Mouse (Mus musculus): ENCODE results near the gene Clec2g. TPM values are rescaled to one million over a fixed set of nuclear protein-coding genes. Genes with fewer than 3 reads are reported as not detected.
"Not testable (repeated sequence)": the region's sequence is repeated elsewhere in the genome, so short reads cannot be mapped to it uniquely, and the experiment has no call there.

The Clec2g gene
- not detected in 2 replicates for polyA plus RNA-seq (2015; fragmentation: Nextera tagmentation; extraction: Ambion mirVana)

DNA sequence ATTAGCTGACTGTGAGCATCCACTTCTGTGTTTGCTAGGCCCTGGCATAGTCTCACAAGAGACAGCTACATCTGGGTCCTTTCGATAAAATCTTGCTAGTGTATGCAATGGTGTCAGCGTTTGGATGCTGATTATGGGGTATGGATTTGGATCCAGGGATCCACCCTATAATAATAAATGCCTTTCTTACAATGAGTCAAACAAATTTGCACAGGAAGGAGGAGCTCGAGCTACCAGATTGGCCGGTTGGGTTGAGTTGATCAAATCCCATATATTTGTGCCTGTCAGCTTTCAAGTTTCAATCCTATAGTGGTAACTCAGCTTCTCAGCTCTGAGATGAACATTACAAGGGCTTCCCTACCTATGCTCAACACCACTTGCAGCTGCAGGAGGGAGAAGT lies at the start of gene Clec2g:
Gene Clec2g, plus strand, starts transcription at position 301 of the 400 bp plus-strand sequence.
- ATAC-seq (ENCODE audit: low FRiP score); H3K36me3 ChIP-seq; H3K4me1 ChIP-seq (replicated peaks); H3K9ac ChIP-seq; H3K4me2 ChIP-seq; H3K27ac ChIP-seq; H3K9me3 ChIP-seq; H3K4me3 ChIP-seq; H3K27me3 ChIP-seq: not testable (repeated sequence)
- 93% methylated on average over 4 of the region's 4 CpGs for WGBS

DNA sequence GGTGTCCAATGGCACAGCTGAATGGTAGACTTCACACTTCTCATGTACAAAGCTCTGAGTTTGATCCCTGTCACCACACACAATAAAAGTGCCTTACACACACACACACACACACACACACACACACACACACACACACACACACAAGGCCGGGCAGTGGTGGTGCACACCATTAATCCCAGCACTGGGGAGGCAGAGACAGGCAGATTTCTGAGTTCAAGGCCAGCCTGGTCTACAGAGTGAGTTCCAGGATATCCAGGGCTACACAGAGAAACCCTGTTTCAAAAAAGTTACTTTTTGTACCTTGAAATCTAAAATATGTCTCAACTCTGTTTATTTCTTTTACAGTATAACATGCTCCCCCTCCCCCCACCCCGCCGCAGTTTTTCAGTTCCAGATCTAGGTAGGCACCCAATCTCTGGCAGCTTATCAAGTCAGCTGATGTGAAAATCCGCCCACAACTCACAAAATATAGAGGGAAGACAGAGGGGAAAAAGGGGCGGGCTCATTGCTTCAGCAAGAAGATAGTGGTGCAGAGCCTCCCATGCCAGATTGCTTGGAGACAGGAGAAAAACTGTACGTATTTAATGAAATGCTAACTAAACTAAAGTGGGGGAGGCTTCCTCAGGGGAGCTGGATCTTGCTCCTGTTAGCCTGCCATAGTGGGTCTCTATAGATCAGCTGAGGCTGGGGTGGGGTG lies 46.9 kb upstream of the Clec2g start, which contains the start of gene Clec2i:
Gene Clec2i, plus strand, starts transcription at position 498 of the 700 bp plus-strand sequence.
- H3K27me3 ChIP-seq; H3K9me3 ChIP-seq; H3K9ac ChIP-seq; H3K4me2 ChIP-seq; H3K36me3 ChIP-seq; H3K27ac ChIP-seq; H3K4me1 ChIP-seq (replicated peaks); ATAC-seq (ENCODE audit: low FRiP score); H3K4me3 ChIP-seq: not testable (repeated sequence)
- WGBS: 88% methylated on average over 6 of the region's 6 CpGs

DNA sequence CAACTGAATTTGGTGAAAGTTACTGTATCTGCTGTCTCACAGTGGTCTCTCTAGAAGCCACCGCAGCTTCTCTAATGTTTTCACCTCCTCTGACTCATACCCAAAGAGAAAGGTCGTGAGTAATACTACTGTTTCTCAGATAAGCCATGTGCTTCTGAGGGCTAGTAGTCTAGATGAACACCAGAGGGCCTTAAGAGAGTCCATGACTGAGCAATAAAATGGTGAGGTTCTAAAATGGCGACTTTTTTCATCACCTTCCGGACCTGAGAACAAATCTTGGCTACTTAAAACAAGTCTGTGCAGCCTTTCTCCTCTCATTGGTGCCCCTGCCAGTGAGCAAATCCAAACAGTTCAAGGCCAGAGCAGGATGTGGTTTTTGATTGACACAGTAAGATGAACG lies 45.3 kb upstream of the Clec2g start:
- H3K9me3 ChIP-seq: no peaks in the 10 kb centered on the region
- no peak overlapping the region for H3K27ac ChIP-seq
- ATAC-seq (ENCODE audit: low FRiP score): no peak
- H3K4me1 ChIP-seq (replicated peaks): no peaks in the 10 kb centered on the region
- no peak overlapping the region for H3K4me2 ChIP-seq
- no peaks in the 10 kb centered on the region for H3K27me3 ChIP-seq
- no peak overlapping the region for H3K4me3 ChIP-seq
- no peak overlapping the region for H3K9ac ChIP-seq
- H3K36me3 ChIP-seq: no peaks in the 10 kb centered on the region
- WGBS: 79% methylated on average over 5 of the region's 5 CpGs

DNA sequence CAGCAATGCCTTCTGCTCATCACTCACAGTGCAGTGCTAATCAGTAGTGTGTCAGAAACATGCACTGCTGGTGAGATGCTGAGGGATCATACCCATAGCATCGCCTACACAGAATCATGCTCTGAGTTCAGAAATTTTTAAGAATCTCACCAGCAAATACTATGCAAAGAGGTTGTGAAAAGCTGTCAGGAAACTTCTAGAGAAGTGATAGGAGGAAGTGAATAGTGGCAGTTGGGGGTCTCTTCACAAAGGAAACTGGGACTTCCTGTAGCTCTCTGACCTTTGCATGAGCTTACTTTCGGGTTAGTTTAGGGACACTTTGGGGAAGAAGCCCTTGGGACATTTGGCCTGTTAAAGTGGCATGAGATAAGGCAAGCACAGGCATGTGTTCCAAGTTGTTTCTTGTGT lies 43.2 kb upstream of the Clec2g start, which contains the start of gene BC035044:
Gene BC035044, minus strand, starts transcription at position 179 of the 408 bp plus-strand sequence.
- Histone ChIP-seq H3K36me3 (no peaks in the 10 kb centered on the region), H3K4me2 (no peak within 1 kb of the TSS), H3K4me1 (replicated peaks) (no peaks in the 10 kb centered on the region), H3K27me3 (no peaks in the 10 kb centered on the region), H3K4me3 (no peak within 1 kb of the TSS), H3K9ac (no peak within 1 kb of the TSS), H3K9me3 (no peaks in the 10 kb centered on the region), H3K27ac (no peak within 1 kb of the TSS)
- WGBS: 65% methylated on average over 2 of the region's 2 CpGs
- ATAC-seq (ENCODE audit: low FRiP score): no peak

DNA sequence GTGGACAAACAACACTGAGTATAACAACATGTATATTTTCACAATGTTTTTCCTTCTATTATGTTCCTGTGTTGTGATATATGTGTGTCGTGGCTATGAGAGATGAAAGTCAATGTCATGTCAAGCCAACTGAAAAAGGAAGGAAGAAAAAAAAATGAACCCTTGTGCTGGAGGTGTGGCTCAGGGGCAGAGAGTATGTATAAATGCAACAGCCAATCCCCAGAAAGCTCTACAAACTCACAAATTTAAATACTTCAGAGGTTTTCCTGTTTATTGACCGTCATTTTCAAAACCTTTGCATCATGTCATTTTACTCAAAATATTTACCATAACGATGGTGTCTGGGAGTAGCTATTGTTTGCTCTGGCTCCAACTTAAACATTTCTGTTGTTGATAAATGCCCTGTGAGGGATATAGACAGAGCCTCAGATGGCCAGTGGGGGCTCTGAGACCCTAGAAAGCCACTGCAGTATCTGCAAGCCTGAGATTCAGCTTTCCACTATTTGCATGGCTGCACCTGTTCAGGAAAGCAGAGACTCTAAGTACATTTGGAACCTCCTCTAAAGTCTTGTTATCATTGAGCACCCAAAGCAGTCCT lies 38.7 kb upstream of the Clec2g start:
- Histone ChIP-seq H3K36me3 (no peaks in the 10 kb centered on the region), H3K9ac (no peak overlapping the region), H3K4me1 (replicated peaks) (no peaks in the 10 kb centered on the region), H3K4me2 (no peak overlapping the region), H3K9me3 (no peaks in the 10 kb centered on the region), H3K27me3 (no peaks in the 10 kb centered on the region), H3K27ac (no peak overlapping the region), H3K4me3 (no peak overlapping the region)
- WGBS: 86% methylated on average over 3 of the region's 3 CpGs
- no peak for ATAC-seq (ENCODE audit: low FRiP score)

DNA sequence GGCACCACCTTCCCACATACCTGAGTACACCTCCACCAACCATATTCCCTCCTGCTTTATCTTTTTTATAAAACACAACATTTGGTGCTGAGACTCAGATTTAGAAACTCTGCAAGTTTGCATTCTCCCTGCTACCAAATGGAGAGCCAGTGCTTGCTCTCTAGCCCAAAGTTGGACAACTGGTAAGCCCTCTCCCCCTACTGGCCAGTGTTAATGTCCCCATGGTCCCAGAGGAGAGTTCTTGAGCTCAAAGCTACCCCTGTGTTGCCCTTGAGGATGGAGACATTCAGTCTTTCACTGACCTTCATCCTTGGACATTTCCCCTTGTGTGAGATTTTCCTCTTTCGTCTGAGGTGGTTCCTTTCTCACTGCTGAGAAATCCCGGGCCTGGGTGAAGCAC lies 34.1 kb upstream of the Clec2g start:
- Histone ChIP-seq H3K36me3 (no peaks in the 10 kb centered on the region), H3K27me3 (no peaks in the 10 kb centered on the region), H3K4me3 (no peak overlapping the region), H3K27ac (no peak overlapping the region), H3K4me2 (no peak overlapping the region), H3K9me3 (no peaks in the 10 kb centered on the region), H3K9ac (no peak overlapping the region), H3K4me1 (replicated peaks) (no peaks in the 10 kb centered on the region)
- 89% methylated on average over 2 of the region's 2 CpGs for WGBS
- ATAC-seq (ENCODE audit: low FRiP score): no peak

DNA sequence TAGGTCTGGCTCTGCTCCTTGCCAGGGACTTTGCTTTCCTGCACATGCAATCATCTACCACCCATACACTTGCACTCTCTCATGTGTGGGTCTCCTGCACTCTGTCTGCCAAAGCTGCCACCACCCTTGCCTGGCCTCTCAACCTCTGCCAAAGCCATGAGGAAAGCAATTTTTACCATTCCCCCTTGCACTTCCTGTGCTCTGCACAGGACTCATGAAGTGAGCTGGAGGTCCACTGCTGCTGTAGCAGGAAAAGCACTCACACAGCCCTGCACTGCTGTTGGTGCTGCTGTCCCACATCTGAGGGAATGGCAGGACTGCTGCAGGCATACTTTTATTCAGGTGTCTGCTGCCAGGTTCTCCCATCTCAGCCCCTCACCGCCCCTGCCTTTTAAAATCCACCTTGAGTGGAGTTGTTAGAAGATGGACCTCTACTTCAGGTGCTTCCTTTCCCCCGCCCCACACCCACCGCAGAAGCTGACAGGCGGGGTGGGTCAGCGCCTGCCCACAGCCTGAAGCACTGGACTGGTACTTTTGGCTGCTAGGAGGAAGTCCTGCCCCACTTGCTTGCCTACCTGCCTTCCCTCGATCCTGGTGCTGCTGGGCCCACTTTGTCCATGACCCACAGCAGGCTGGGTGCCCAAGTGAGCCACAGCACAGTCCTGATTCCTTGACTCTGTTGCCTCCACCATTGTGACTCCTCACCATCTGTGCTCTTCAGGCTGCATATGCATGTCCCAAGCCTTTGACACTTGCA lies 33.2 kb upstream of the Clec2g start:
- WGBS: 94% methylated on average over 6 of the region's 6 CpGs
- H3K27ac ChIP-seq; H3K4me2 ChIP-seq; H3K9me3 ChIP-seq; H3K9ac ChIP-seq; H3K36me3 ChIP-seq; H3K4me3 ChIP-seq; H3K4me1 ChIP-seq (replicated peaks); ATAC-seq (ENCODE audit: low FRiP score); H3K27me3 ChIP-seq: not testable (repeated sequence)

DNA sequence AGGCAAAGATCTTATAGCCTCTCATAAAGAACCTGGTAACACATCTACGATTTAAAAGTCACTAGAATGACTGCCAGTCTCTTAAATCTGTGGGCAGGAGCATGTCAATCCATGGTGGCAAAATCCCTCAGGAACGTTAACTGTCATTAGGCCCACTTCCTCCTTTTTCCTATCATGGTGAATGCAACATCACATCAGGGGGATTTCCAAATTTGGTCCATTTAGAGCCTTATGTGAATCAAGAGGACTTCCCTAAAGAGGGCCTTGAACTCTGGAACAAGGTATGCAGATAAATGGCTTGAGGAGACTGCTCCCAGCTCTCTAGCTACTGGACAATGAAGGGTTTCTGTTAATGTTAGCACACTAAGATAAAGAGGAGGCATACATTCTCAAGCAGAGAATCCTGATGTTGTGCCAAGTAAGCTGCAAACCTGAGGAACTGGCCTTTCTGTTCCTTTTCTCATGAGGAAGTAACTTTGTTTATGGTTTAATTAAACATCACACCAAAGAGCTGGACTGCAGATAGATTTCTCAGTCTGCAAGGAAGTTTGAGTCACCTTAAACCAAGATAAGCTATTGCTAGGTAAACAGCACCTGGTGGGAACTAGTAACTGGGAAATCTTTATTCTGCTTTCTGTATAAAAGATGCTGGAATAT lies 20.5 kb upstream of the Clec2g start:
- Histone ChIP-seq H3K9ac (no peak overlapping the region), H3K4me3 (no peak overlapping the region), H3K27me3 (no peaks in the 10 kb centered on the region), H3K9me3 (no peaks in the 10 kb centered on the region), H3K4me1 (replicated peaks) (no peaks in the 10 kb centered on the region), H3K4me2 (no peak overlapping the region), H3K36me3 (no peaks in the 10 kb centered on the region), H3K27ac (no peak overlapping the region)
- ATAC-seq (ENCODE audit: low FRiP score): no peak
- whole genome bisulfite sequencing: 91% methylated on average over 2 of the region's 2 CpGs

DNA sequence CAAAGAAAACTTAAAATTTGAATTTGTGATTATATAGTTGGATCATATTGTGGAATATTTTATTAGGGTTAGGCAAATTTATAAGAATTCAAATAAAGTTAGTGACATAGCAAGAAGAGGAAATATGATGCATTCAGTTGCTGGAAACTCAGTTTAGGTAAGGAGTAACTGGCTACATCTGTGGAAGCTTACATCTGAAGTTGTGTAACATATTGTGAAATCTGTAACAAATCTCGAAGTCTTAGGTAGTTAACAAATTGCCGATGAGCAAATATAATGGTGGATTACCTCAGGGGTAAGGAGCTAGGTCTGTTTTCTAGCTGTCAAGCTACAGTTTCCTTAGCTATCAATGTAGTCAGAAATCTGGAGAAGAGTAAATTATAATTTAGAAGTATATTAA lies 16.9 kb upstream of the Clec2g start:
- Histone ChIP-seq H3K4me3 (no peak overlapping the region), H3K9ac (no peak overlapping the region), H3K27me3 (no peaks in the 10 kb centered on the region), H3K27ac (no peak overlapping the region), H3K4me2 (no peak overlapping the region), H3K9me3 (no peaks in the 10 kb centered on the region), H3K36me3 (no peaks in the 10 kb centered on the region), H3K4me1 (replicated peaks) (no peaks in the 10 kb centered on the region)
- ATAC-seq (ENCODE audit: low FRiP score): no peak
- 89% methylated on average over 2 of the region's 2 CpGs for WGBS

DNA sequence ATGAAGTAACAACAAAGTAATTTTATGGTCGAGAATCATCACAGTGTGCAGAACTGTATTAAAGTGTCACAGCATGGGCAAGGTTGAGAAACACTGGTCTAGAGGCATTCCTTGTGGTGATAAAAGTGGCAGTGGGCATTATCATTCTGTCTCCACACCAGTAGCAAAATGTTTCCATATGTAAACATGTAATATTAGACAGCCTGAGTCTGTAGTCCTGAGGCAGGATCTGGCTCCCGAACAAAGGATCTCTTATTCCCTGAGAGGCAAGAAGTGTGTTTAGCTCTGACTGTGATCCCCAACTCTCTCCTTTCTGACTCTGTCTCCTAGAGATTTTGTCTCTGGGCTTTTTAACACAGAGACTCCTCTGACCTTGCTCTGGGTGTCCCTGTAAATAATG lies 1.1 kb upstream of the Clec2g start:
- Histone ChIP-seq H3K9ac (no peak overlapping the region), H3K4me2 (no peak overlapping the region), H3K4me3 (no peak overlapping the region), H3K4me1 (replicated peaks) (no peaks in the 10 kb centered on the region), H3K27ac (no peak overlapping the region), H3K9me3 (no peaks in the 10 kb centered on the region), H3K27me3 (no peaks in the 10 kb centered on the region), H3K36me3 (no peaks in the 10 kb centered on the region)
- WGBS: 80% methylated on average over 2 of the region's 2 CpGs
- no peak for ATAC-seq (ENCODE audit: low FRiP score)

DNA sequence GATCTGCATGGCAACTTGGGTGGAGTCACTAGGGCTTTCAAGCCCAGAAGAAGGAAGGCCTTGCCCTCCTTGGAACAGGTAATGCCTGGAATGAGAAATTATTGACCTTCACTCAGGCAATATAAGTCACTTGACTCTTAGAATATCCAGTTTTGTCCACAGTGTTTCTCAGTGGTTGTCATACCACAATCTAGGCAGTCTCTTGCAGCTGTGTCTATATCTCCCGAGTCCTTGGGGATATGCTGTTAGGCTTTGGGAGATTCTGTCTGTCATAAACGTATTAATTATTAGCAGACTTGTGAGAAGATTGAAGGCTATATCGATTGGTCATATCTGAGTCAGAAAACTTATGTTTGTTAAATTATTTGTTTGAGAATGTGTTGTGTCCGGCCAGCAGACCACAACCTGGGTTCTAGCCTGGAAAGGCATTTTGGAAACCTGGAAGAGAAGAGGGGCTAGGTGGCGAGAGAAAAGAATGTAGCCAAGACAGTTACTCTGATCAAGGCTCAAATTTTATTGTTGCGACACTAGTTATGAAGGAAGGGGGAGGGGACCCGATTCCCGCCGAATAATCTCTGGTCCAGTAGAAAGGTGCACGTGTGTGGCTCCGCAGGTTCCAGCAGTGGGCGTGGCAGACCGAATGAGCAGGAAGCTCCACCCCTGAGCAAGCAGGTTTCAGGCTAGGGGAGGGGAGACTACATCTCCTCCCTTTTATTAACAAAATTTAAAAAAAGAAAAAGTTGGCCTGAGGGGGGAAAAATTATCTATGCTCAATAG lies 1.9 kb downstream of the Clec2g start:
- WGBS: 94% methylated on average over 4 of the region's 13 CpGs
- not testable (repeated sequence) for H3K4me1 ChIP-seq (replicated peaks); ATAC-seq (ENCODE audit: low FRiP score); H3K4me2 ChIP-seq; H3K27ac ChIP-seq; H3K36me3 ChIP-seq; H3K4me3 ChIP-seq; H3K27me3 ChIP-seq; H3K9me3 ChIP-seq; H3K9ac ChIP-seq

Data from hindbrain, embryonic 13.5 days (tissue).